Mouse (Mus musculus) midbrain, embryonic 15.5 days (tissue): ENCODE measurements around the gene Fam20b. TPM values are rescaled to one million over a fixed set of nuclear protein-coding genes. Genes with fewer than 3 reads are reported as not detected.

Experiments used
- ATAC-seq: fragments of 200-750 bp; cut with Nextera tagmentation; replicated peaks from 2 replicates; pipeline ENCODE4 v1.8.0; 2017; ENCODE audit warnings: moderate TSS enrichment
- H3K27ac ChIP-seq: fragments of 300-500 bp; sonication (generic); 2 replicates; pipeline ENCODE4 v1.5.1; 2015; ENCODE audit warnings: mild to moderate bottlenecking, inconsistent platforms
- H3K27me3 ChIP-seq: fragments of 300-500 bp; sonication (generic); replicated peaks from 2 replicates; pipeline ENCODE4 v1.6.1; 2015; ENCODE audit warnings: inconsistent platforms
- H3K36me3 ChIP-seq: fragments of 300-500 bp; sonication (generic); replicated peaks from 2 replicates; pipeline ENCODE4 v1.6.1; 2015; ENCODE audit warnings: inconsistent platforms
- H3K4me1 ChIP-seq: fragments of 300-500 bp; sonication (generic); 2 replicates; pipeline ENCODE4 v1.6.1; 2015; ENCODE audit warnings: inconsistent platforms
- H3K4me2 ChIP-seq: fragments of 300-500 bp; sonication (generic); 2 replicates; pipeline ENCODE4 v1.6.1; 2015; ENCODE audit warnings: inconsistent platforms, mild to moderate bottlenecking, moderate library complexity
- H3K4me3 ChIP-seq: fragments of 300-500 bp; sonication (generic); 2 replicates; pipeline ENCODE4 v1.5.1; 2015; ENCODE audit warnings: mild to moderate bottlenecking, inconsistent platforms
- H3K9ac ChIP-seq: fragments of 300-500 bp; sonication (generic); 2 replicates; pipeline ENCODE4 v1.6.1; 2015; ENCODE audit warnings: mild to moderate bottlenecking, inconsistent platforms
- H3K9me3 ChIP-seq: fragments of 300-500 bp; sonication (generic); 2 replicates; pipeline ENCODE4 v1.6.1; 2016; ENCODE audit warnings: inconsistent platforms
- WGBS: fragments of 180-500 bp; shearing (Covaris S2); methylation state at CpG from one replicate; pipeline ENCODE4 v1.1.7; 2015; ENCODE audit warnings: mixed read lengths; 5-methylcytosine and 5-hydroxymethylcytosine counted together
- polyA plus RNA-seq: library from polyadenylated mRNA; unstranded; fragments of >200 nt; fragmentation: Nextera tagmentation; extraction: Ambion mirVana; gene quantifications from 2 replicates; pipeline ENCODE4 v1.2.1, GENCODE M21; 2015

The Fam20b gene
- polyA plus RNA-seq, 1 experiment from 2014 or later, result 34.7 TPM

DNA sequence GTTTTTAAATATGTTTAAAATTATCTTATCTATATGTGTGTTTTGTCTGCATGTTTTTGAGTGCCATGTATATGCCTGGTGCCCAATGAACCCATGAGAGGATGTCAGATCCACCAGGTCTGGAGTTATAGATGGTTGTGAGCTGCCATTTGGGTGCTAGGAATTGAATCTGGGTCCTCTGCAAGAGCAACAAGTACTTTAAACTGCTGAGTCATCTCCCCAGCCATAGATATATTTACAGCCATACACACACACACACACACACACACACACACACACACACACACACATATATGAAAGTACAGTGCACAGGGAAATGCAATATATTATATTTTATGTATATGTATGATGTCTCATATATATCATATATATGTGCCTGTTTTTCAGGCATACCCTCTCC, 30.2 kb upstream of the Fam20b start:
- H3K36me3 ChIP-seq, result no peaks in the 10 kb centered on the region
- H3K4me3 ChIP-seq, result no peak overlapping the region
- H3K27me3 ChIP-seq, result no peaks in the 10 kb centered on the region
- no peak overlapping the region for H3K4me2 ChIP-seq
- no peak overlapping the region for H3K9ac ChIP-seq
- no peak for ATAC-seq
- H3K4me1 ChIP-seq, result peaks cover 4% of the 10 kb centered on the region
- H3K9me3 ChIP-seq, result no peaks in the 10 kb centered on the region
- no peak overlapping the region for H3K27ac ChIP-seq

DNA sequence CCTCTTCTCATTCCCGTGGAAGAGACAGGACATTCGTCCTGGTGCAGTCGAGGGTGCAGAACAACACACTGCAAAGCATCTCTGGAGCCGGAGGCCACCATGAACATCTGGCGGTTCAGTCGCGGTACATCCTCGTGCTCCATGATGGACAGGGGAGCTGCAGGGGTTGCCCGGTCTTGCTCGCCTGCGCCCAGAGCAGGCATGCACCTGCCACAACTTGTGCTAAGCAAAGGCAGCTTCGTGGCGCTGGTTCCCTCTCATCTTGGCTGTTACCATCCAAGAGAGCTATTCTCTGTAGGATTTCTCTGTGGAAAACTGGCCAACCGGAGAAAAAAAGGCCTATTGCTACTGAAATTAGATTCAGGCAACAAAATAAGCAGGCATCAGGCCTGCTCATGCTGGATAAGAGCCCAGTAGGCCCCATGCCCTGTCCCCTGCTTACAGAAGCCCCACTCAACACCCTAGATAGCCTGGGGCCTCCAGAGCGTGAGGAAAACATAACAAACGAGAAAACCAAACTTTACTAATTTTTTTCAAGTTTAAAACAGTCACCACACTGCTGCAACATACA, 29.6 kb upstream of the Fam20b start:
- peaks cover 3% of the 10 kb centered on the region; the same call in 1 of the 2 replicates for H3K4me1 ChIP-seq
- H3K9ac ChIP-seq, result no peak overlapping the region
- no peaks in the 10 kb centered on the region for H3K36me3 ChIP-seq
- H3K4me3 ChIP-seq, result no peak overlapping the region
- H3K27ac ChIP-seq, result peak overlapping the region; percentile 11; the same call in 1 of the 2 replicates
- no peak overlapping the region for H3K4me2 ChIP-seq
- 0 out of 2 replicates have a peak, but pooled peaks have one; percentile 43 for ATAC-seq
- no peaks in the 10 kb centered on the region for H3K27me3 ChIP-seq
- 73% methylated on average over 16 of the region's 16 CpGs for WGBS
- H3K9me3 ChIP-seq, result no peaks in the 10 kb centered on the region

DNA sequence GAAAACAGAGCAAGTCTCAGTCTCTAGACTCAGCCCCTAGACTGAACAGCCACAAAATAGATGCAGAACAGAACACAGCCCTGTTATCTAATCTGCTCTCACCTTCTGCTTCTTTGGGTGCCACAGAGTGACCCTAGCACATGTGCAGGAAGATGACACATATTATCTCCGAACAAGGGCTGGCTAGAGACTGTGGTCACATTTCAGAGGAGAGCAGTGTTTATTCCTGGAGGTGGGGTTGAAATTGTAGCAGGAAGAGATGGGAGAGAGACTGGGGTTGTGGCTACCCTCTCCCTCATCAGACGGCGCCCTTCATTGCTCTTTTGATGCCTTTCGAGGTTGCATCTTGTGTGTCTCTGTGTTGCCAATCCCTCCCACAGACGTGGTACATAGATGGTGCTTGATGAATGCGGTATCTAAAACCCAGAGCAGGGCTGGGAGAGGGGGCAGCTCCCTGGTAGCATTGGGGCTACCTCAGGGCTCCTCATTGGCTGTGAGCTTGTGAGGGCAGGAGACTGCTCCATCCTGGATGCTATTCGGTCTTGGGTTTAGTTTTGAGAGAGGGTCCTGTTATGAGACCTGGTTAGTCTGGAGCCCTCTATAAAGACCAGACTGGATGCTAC, 26.4 kb upstream of the Fam20b start:
- H3K36me3 ChIP-seq, result no peaks in the 10 kb centered on the region
- no peaks in the 10 kb centered on the region for H3K4me1 ChIP-seq
- H3K4me2 ChIP-seq, result no peak overlapping the region
- no peaks in the 10 kb centered on the region for H3K9me3 ChIP-seq
- no peak overlapping the region for H3K9ac ChIP-seq
- no peak overlapping the region for H3K4me3 ChIP-seq
- no peaks in the 10 kb centered on the region for H3K27me3 ChIP-seq
- H3K27ac ChIP-seq, result no peak overlapping the region
- no peak for ATAC-seq
- 88% methylated on average over 7 of the region's 7 CpGs for WGBS

DNA sequence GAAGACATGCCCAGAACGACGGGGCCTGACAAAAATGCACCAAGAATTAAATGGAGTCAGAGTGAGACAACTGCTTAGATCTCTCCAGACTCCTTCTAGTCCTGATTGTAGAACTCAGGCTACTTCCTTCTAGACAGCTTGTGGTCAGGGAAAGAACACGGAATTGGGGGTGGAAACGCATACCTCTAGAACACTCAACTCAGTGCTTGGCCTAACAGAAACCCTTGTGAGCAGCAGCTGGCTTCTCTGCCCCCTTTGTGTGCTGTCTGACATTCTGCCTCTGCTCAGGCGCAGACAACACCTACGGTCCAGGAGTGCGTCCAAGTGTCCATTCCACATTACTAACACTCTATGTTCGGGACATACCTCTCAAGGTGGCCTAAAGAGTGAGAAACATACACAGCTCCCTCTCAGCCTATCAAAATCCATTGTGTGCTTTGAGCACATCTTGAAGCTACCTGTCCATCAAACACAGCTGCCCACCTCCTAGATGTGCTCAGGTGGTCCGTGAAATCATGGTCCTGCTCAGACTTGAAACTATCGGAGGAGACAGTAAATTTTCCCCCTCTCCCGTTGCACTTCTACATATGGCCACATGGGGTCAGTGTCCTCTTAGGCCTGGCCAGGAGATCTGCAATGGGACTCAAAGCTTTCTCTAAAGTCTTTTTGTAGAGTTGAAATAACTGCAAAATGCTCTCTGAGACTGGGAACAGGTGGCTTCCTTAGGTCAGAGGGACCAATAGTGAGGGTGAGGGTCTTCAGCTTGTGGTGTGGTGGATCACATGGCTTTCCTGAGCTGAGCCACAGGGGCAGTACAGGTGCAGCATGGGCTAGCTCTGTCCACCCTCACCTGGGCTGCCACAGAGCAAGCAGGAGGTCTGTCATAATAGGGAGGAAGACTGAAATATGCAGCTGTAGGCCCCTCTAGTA, 22.9 kb upstream of the Fam20b start:
- no peak overlapping the region for H3K9ac ChIP-seq
- no peaks in the 10 kb centered on the region for H3K9me3 ChIP-seq
- no peak overlapping the region for H3K27ac ChIP-seq
- H3K4me2 ChIP-seq, result no peak overlapping the region
- 64% methylated on average over 11 of the region's 11 CpGs for WGBS
- no peak overlapping the region for H3K4me3 ChIP-seq
- peak; percentile 73 for ATAC-seq
- H3K27me3 ChIP-seq, result no peaks in the 10 kb centered on the region
- H3K4me1 ChIP-seq, result no peaks in the 10 kb centered on the region
- H3K36me3 ChIP-seq, result no peaks in the 10 kb centered on the region

DNA sequence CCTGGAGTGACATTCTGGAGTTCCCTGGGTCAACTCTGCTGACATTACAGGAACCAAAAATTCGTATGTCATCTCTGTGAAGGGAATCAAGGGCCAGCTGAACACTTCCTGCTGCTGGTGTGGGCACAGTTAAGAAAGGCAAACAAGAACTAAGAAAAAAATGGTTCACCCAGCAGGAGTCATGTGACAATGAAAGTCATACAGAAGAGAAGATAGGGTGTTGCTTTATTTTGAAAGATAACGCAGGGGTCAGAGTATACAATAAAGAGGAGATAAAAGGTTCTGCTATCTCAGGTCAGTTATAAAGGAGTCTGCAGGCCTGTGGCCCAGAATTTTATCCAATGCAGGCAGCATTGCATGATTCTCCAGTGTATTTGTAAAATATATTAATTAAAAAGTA, 16.9 kb upstream of the Fam20b start:
- no peaks in the 10 kb centered on the region for H3K27me3 ChIP-seq
- no peak for ATAC-seq
- no peak overlapping the region for H3K4me2 ChIP-seq
- no peaks in the 10 kb centered on the region for H3K9me3 ChIP-seq
- H3K4me3 ChIP-seq, result no peak overlapping the region
- H3K4me1 ChIP-seq, result no peaks in the 10 kb centered on the region
- no peaks in the 10 kb centered on the region for H3K36me3 ChIP-seq
- H3K27ac ChIP-seq, result no peak overlapping the region
- WGBS, result 84% methylated on average over 2 of the region's 2 CpGs
- H3K9ac ChIP-seq, result no peak overlapping the region

DNA sequence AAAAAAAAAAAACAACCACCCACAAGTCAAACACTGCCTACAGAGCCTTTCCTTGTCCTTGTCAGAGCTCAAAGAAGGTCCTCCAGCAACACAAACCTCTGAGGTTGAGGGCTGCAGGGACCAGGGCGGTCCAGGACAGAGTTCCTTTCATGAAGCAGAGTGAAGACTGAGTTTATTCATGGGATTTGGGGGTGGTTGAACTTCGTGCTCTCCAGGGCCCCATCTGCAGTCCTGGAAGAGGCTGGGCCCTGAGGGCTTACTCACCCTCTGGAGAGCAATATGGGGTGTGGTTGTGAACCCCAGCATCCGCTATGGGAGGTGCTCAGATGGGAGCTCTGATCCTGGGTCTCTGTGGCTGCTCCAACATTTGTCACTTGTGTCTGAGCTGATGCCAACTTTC, 15.1 kb upstream of the Fam20b start:
- no peak for ATAC-seq
- WGBS, result 71% methylated on average over 3 of the region's 3 CpGs

DNA sequence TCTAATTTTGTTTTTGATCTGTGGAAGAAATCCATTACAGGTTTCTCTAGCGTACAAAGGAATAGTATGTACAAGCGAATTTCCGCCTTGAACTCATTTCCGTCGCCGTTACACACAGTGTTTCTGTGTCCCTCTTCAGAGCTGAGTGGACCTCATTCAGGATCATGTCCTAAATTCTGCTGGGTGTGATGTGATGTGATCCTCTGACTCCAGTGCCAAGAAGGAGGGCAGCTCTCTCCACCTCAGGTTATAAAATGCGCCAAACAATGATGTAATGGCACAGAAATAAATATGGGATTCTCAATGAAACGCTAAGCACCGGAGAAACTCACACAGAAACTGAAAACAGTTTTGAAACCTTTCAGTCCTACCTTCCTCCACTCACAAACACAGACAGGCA, 14.7 kb upstream of the Fam20b start:
- no peak overlapping the region for H3K9ac ChIP-seq
- H3K4me1 ChIP-seq, result no peaks in the 10 kb centered on the region
- no peaks in the 10 kb centered on the region for H3K9me3 ChIP-seq
- WGBS, result 95% methylated on average over 9 of the region's 9 CpGs
- no peak overlapping the region for H3K4me2 ChIP-seq
- no peak overlapping the region for H3K4me3 ChIP-seq
- no peaks in the 10 kb centered on the region for H3K36me3 ChIP-seq
- ATAC-seq, result no peak
- no peaks in the 10 kb centered on the region for H3K27me3 ChIP-seq
- H3K27ac ChIP-seq, result no peak overlapping the region

More for the DNA sequence above, 15.1 kb upstream of the Fam20b start:
- Histone ChIP-seq H3K4me1 (no peaks in the 10 kb centered on the region), H3K27me3 (no peaks in the 10 kb centered on the region), H3K4me3 (no peak overlapping the region), H3K4me2 (no peak overlapping the region), H3K9ac (no peak overlapping the region), H3K9me3 (no peaks in the 10 kb centered on the region), H3K27ac (no peak overlapping the region), H3K36me3 (no peaks in the 10 kb centered on the region)

DNA sequence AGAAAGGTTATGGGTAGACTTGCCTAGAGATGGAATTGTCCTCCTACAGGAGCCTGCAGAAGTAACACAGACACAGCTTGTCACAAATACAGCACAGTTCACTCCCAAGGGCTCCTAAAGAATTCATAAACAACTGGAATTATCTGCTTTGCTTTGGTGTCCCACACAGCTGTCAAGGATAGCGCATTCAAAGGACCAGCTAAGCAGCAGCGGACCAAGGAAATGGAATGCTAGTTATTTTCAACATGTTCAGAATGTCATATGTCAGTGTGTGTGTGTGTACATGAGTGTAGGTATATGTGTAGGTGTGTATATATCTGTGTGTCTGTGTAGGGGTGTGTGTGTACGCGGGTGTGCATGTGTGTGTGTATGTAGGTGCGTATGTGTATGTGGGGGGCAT, 14.1 kb upstream of the Fam20b start:
- H3K27ac ChIP-seq, result no peak overlapping the region
- no peak overlapping the region for H3K9ac ChIP-seq
- ATAC-seq, result no peak
- no peaks in the 10 kb centered on the region for H3K27me3 ChIP-seq
- no peak overlapping the region for H3K4me3 ChIP-seq
- no peak overlapping the region for H3K4me2 ChIP-seq
- no peaks in the 10 kb centered on the region for H3K4me1 ChIP-seq
- no peaks in the 10 kb centered on the region for H3K9me3 ChIP-seq
- WGBS, result 91% methylated on average over 5 of the region's 5 CpGs
- no peaks in the 10 kb centered on the region for H3K36me3 ChIP-seq

DNA sequence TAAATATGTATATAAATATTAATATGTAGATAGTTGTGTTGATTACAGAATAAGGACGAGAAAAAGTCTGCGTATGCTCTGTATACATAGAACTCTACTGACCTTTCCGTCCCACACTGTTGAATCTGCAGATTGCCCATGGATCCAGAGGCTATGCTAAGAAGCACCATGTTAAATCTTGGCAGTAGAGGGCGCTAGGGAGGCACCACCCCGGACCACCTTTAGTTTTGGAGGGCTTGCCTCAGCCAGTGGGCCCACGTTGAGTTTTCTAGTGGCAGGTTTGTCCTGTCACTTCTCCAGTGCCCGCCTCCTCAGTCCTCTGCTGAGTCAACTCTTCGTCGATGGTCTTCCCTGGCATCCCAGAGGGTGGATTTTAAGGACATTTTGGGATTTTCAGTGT, 11.9 kb upstream of the Fam20b start:
- no peak for ATAC-seq
- Histone ChIP-seq H3K4me3 (no peak overlapping the region), H3K27me3 (no peaks in the 10 kb centered on the region), H3K4me1 (no peaks in the 10 kb centered on the region), H3K27ac (no peak overlapping the region), H3K9ac (no peak overlapping the region), H3K36me3 (no peaks in the 10 kb centered on the region), H3K9me3 (no peaks in the 10 kb centered on the region), H3K4me2 (no peak overlapping the region)
- WGBS, result 62% methylated on average over 9 of the region's 9 CpGs

DNA sequence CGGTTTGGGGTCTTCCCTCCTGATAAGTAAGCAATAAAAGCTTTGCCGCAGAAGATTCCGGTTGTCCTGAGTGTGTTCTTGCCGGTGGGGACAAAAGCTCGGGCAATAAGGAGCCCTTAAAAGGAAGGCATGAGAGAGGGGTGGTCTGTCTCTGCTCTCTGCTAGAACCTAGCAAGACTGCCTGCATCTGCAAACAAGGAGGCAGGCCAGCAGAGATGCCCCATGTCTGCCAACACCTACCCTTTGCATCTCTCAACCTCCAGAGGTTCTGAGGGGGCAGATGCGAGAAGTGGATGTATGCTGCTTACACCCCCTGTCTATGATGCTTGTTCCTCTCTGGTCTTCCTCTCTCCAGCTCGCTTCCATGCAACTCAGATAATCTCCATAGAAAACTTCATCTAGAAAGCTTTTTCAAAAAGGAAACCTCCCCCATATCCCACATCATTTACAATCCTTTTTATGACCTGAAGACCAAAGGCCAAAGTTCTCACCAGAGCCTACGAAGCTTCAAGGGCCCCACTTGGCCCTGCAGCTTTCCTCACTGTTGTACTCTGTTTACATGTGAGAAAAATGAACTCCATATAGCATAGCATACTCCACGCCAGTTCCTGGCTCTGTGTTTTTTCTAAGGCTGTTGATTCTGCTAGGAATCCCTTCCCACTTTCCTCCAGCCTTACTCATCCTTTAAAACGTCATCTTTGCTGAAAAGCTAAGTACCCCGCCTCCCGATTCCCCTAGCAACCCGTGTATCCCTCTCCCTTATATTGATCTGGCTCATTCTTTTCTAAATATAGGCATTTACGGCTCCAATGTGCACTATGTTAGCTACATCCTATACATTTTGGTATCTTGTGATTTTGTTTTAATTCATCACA, 8.6 kb upstream of the Fam20b start:
- no peaks in the 10 kb centered on the region for H3K27me3 ChIP-seq
- no peak overlapping the region for H3K9ac ChIP-seq
- H3K4me3 ChIP-seq, result no peak overlapping the region
- H3K4me2 ChIP-seq, result no peak overlapping the region
- whole genome bisulfite sequencing, result 88% methylated on average over 14 of the region's 14 CpGs
- no peaks in the 10 kb centered on the region for H3K36me3 ChIP-seq
- H3K27ac ChIP-seq, result no peak overlapping the region
- no peaks in the 10 kb centered on the region for H3K9me3 ChIP-seq
- H3K4me1 ChIP-seq, result no peaks in the 10 kb centered on the region
- no peak for ATAC-seq

DNA sequence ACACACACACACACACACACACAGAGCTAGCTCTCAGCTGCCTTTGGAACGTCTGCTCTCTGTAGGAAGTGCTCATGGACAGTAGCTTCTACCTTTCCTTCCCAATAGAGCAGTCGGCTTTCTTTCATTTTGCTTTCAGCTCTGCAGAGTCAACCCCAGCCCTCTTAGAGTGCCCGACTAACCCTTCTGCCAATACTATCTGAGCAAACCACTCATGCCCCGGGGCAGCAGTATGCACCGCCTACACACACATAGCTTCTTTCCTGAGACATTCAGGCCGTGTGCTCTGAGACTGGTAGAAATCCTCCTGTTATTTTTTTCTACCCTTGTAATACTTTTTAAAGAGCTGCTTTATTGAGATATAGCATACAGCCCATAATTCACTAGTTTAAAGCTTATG, 3.2 kb upstream of the Fam20b start:
- H3K4me3 ChIP-seq, result no peak overlapping the region
- H3K4me2 ChIP-seq, result no peak overlapping the region
- H3K9ac ChIP-seq, result no peak overlapping the region
- peaks cover 13% of the 10 kb centered on the region for H3K4me1 ChIP-seq
- WGBS, result 60% methylated on average over 6 of the region's 6 CpGs
- no peaks in the 10 kb centered on the region for H3K36me3 ChIP-seq
- no peaks in the 10 kb centered on the region for H3K9me3 ChIP-seq
- no peak overlapping the region for H3K27ac ChIP-seq
- no peak for ATAC-seq
- no peaks in the 10 kb centered on the region for H3K27me3 ChIP-seq

DNA sequence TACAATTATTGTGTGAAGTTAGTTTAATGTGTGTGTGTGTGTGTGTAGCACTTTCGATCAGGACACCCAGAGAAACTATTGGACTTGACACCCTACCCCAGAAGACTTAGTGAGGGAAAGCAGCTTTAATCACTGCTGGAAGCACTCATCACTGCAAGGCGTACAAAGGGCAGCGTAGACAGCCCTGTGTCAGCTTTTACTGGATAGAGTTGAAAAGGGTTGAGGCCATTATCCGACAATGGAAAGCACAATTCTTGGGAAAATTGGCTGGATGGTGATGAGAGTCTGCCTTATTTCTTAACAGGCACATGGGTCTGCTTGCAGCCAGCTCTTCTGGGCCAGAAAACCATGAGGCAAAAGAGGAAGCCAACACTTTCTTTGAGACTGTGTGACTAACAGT, 1.2 kb upstream of the Fam20b start:
- no peak for ATAC-seq
- Histone ChIP-seq H3K9me3 (no peaks in the 10 kb centered on the region), H3K4me2 (no peak overlapping the region), H3K4me3 (no peak overlapping the region), H3K4me1 (peaks cover 20% of the 10 kb centered on the region), H3K36me3 (no peaks in the 10 kb centered on the region), H3K9ac (no peak overlapping the region), H3K27ac (no peak overlapping the region), H3K27me3 (no peaks in the 10 kb centered on the region)
- WGBS, result 48% methylated on average over 4 of the region's 4 CpGs
